Mouse (Mus musculus) heart, embryonic 16.5 days (tissue): ENCODE measurements at regions not wholly inside any gene's neighbourhood (a gene's known extent, or its start where the extent isn't known, plus 50 kb on each side); places are given as distances from the start of the nearest gene placed in this dataset.

Experiments used
- ATAC-seq: fragments of 200-750 bp; cut with Nextera tagmentation; replicated peaks from 2 replicates; pipeline ENCODE4 v1.8.0; 2017; ENCODE audit warnings: moderate number of reproducible peaks; ENCODE audit not compliant: insufficient read depth, low FRiP score; ENCODE audit errors: extremely low read depth
- H3K27ac ChIP-seq: fragments of 300-500 bp; sonication (generic); 2 replicates; pipeline ENCODE4 v1.5.1; 2014; ENCODE audit warnings: mild to moderate bottlenecking, low read length, control low read depth, moderate library complexity
- H3K27me3 ChIP-seq: fragments of 300-500 bp; sonication (generic); 2 replicates; pipeline ENCODE4 v1.6.1; 2014; ENCODE audit warnings: low read length, mixed read lengths; ENCODE audit not compliant: control insufficient read depth, insufficient read depth
- H3K36me3 ChIP-seq: fragments of 300-500 bp; sonication (generic); 2 replicates; pipeline ENCODE4 v1.6.1; 2014; ENCODE audit not compliant: control insufficient read depth, insufficient read depth
- H3K4me1 ChIP-seq: fragments of 300-500 bp; sonication (generic); 2 replicates; pipeline ENCODE4 v1.6.1; 2014; ENCODE audit warnings: low read length, mixed read lengths; ENCODE audit not compliant: control insufficient read depth, insufficient read depth
- H3K4me2 ChIP-seq: fragments of 300-500 bp; sonication (generic); 2 replicates; pipeline ENCODE4 v1.6.1; 2014; ENCODE audit warnings: low read depth, mild to moderate bottlenecking, control low read depth, low read length
- H3K4me3 ChIP-seq: fragments of 300-500 bp; sonication (generic); 2 replicates; pipeline ENCODE4 v1.5.1; 2014; ENCODE audit warnings: mild to moderate bottlenecking, control low read depth, low read length
- H3K9ac ChIP-seq: fragments of 300-500 bp; sonication (generic); 2 replicates; pipeline ENCODE4 v1.6.1; 2014; ENCODE audit warnings: low read length, control low read depth
- H3K9me3 ChIP-seq: fragments of 300-500 bp; sonication (generic); replicated peaks from 2 replicates; pipeline ENCODE4 v1.6.1; 2016; ENCODE audit warnings: low read length; ENCODE audit not compliant: control insufficient read depth
- WGBS: fragments of 180-500 bp; shearing (Covaris S2); extraction: QIAGEN DNeasy Blood & Tissue Kit; methylation state at CpG from one replicate; pipeline ENCODE4 v1.1.7; 2014; 5-methylcytosine and 5-hydroxymethylcytosine counted together

GRCm38 (mm10) chr16:24129701-24130100 lies 141.0 kb upstream of the Bcl6 start:
- Histone ChIP-seq H3K9ac (no peak overlapping the region), H3K4me2 (no peak overlapping the region), H3K4me3 (no peak overlapping the region), H3K27ac (no peak overlapping the region), H3K27me3 (no peaks in the 10 kb centered on the region), H3K9me3 (no peaks in the 10 kb centered on the region), H3K4me1 (no peaks in the 10 kb centered on the region), H3K36me3 (no peaks in the 10 kb centered on the region)
- ATAC-seq = no peak
- WGBS = 66% methylated on average over 4 of the region's 4 CpGs

- H3K9me3 ChIP-seq = no peaks in the 10 kb centered on the region
- no peak overlapping the region for H3K9ac ChIP-seq
- no peak for ATAC-seq
- no peak overlapping the region for H3K4me3 ChIP-seq
- no peaks in the 10 kb centered on the region for H3K27me3 ChIP-seq
- H3K4me1 ChIP-seq = no peaks in the 10 kb centered on the region
- 60% methylated on average over 3 of the region's 3 CpGs for WGBS
- no peak overlapping the region for H3K4me2 ChIP-seq
- no peak overlapping the region for H3K27ac ChIP-seq
- H3K36me3 ChIP-seq = no peaks in the 10 kb centered on the region
Measured at GRCm38 (mm10) chr16:24128566-24128965, 139.9 kb upstream of the Bcl6 start.

GRCm38 (mm10) chr16:24124766-24125165 lies 136.1 kb upstream of the Bcl6 start:
- no peaks in the 10 kb centered on the region for H3K9me3 ChIP-seq
- H3K27ac ChIP-seq = no peak overlapping the region
- no peak overlapping the region for H3K4me3 ChIP-seq
- WGBS = 85% methylated on average over 5 of the region's 5 CpGs
- H3K9ac ChIP-seq = no peak overlapping the region
- H3K27me3 ChIP-seq = no peaks in the 10 kb centered on the region
- no peak for ATAC-seq
- no peaks in the 10 kb centered on the region for H3K4me1 ChIP-seq
- no peaks in the 10 kb centered on the region for H3K36me3 ChIP-seq
- no peak overlapping the region for H3K4me2 ChIP-seq

GRCm38 (mm10) chr16:24124083-24124482 lies 135.4 kb upstream of the Bcl6 start:
- H3K27ac ChIP-seq = no peak overlapping the region
- no peak overlapping the region for H3K4me3 ChIP-seq
- no peak overlapping the region for H3K9ac ChIP-seq
- no peak for ATAC-seq
- no peak overlapping the region for H3K4me2 ChIP-seq
- WGBS = 75% methylated on average over 4 of the region's 4 CpGs
- no peaks in the 10 kb centered on the region for H3K27me3 ChIP-seq
- H3K4me1 ChIP-seq = no peaks in the 10 kb centered on the region
- no peaks in the 10 kb centered on the region for H3K36me3 ChIP-seq
- H3K9me3 ChIP-seq = no peaks in the 10 kb centered on the region

GRCm38 (mm10) chr16:24121633-24122032 lies 133.0 kb upstream of the Bcl6 start:
- 90% methylated on average over 6 of the region's 6 CpGs for WGBS
- Histone ChIP-seq H3K36me3 (no peaks in the 10 kb centered on the region), H3K4me1 (no peaks in the 10 kb centered on the region), H3K4me3 (no peak overlapping the region), H3K27me3 (no peaks in the 10 kb centered on the region), H3K9me3 (no peaks in the 10 kb centered on the region), H3K27ac (no peak overlapping the region), H3K9ac (no peak overlapping the region), H3K4me2 (no peak overlapping the region)
- ATAC-seq = no peak

- Histone ChIP-seq H3K27ac (no peak overlapping the region), H3K27me3 (no peaks in the 10 kb centered on the region), H3K4me1 (no peaks in the 10 kb centered on the region), H3K36me3 (no peaks in the 10 kb centered on the region), H3K9me3 (no peaks in the 10 kb centered on the region), H3K9ac (no peak overlapping the region), H3K4me2 (no peak overlapping the region), H3K4me3 (no peak overlapping the region)
- WGBS = 67% methylated on average over 6 of the region's 6 CpGs
- ATAC-seq = no peak
Measured at GRCm38 (mm10) chr16:24120836-24121235, 132.2 kb upstream of the Bcl6 start.

- H3K9ac ChIP-seq = no peak overlapping the region
- H3K27me3 ChIP-seq = no peaks in the 10 kb centered on the region
- H3K4me3 ChIP-seq = no peak overlapping the region
- H3K36me3 ChIP-seq = no peaks in the 10 kb centered on the region
- H3K9me3 ChIP-seq = no peaks in the 10 kb centered on the region
- 75% methylated on average over 2 of the region's 2 CpGs for WGBS
- no peak overlapping the region for H3K4me2 ChIP-seq
- H3K27ac ChIP-seq = no peak overlapping the region
- no peak for ATAC-seq
- H3K4me1 ChIP-seq = no peaks in the 10 kb centered on the region
Measured at GRCm38 (mm10) chr16:24118487-24118886, 129.8 kb upstream of the Bcl6 start.

- Histone ChIP-seq H3K36me3 (no peaks in the 10 kb centered on the region), H3K4me1 (no peaks in the 10 kb centered on the region), H3K27ac (no peak overlapping the region), H3K4me2 (no peak overlapping the region), H3K9me3 (no peaks in the 10 kb centered on the region), H3K4me3 (no peak overlapping the region), H3K9ac (no peak overlapping the region), H3K27me3 (no peaks in the 10 kb centered on the region)
- no peak for ATAC-seq
- WGBS = 61% methylated on average over 8 of the region's 8 CpGs
Measured at GRCm38 (mm10) chr16:24102854-24103690, 114.4 kb upstream of the Bcl6 start.

GRCm38 (mm10) chr16:24097596-24097995 lies 108.9 kb upstream of the Bcl6 start:
- Histone ChIP-seq H3K27ac (no peak overlapping the region), H3K4me3 (no peak overlapping the region), H3K9ac (no peak overlapping the region), H3K4me2 (no peak overlapping the region), H3K4me1 (peaks cover 3% of the 10 kb centered on the region), H3K9me3 (no peaks in the 10 kb centered on the region), H3K27me3 (no peaks in the 10 kb centered on the region), H3K36me3 (no peaks in the 10 kb centered on the region)
- no peak for ATAC-seq
- 73% methylated on average over 8 of the region's 8 CpGs for WGBS
